Mouse (Mus musculus) forebrain, embryonic 11.5 days (tissue): ENCODE data around the gene 5330417H12Rik. TPM values are rescaled to one million over a fixed set of nuclear protein-coding genes. Genes with fewer than 3 reads are reported as not detected.

Source experiments
- ATAC-seq: fragments of 200-750 bp; cut with Nextera tagmentation; replicated peaks from 2 replicates; pipeline ENCODE4 v1.8.0; 2017; ENCODE audit warnings: moderate TSS enrichment; ENCODE audit not compliant: low FRiP score
- DNase-seq: peaks from one replicate; pipeline ENCODE4 v3.0.0-alpha.2; 2017; ENCODE audit warnings: low spot score
- H3K27ac ChIP-seq: fragments of 300-500 bp; sonication (generic); 2 replicates; pipeline ENCODE4 v1.5.1; 2014; ENCODE audit warnings: low read depth, low read length
- H3K27me3 ChIP-seq: fragments of 300-500 bp; sonication (generic); 2 replicates; pipeline ENCODE4 v1.6.1; 2014; ENCODE audit warnings: mild to moderate bottlenecking, low read length, mixed read lengths; ENCODE audit not compliant: control insufficient read depth, insufficient read depth
- H3K36me3 ChIP-seq: fragments of 300-500 bp; sonication (generic); 2 replicates; pipeline ENCODE4 v1.6.1; 2014; ENCODE audit warnings: mild to moderate bottlenecking, low read length, moderate library complexity, mixed read lengths; ENCODE audit not compliant: control insufficient read depth, insufficient read depth
- H3K4me1 ChIP-seq: fragments of 300-500 bp; sonication (generic); replicated peaks from 2 replicates; pipeline ENCODE4 v1.6.1; 2014; ENCODE audit warnings: low read length, mixed read lengths; ENCODE audit not compliant: control insufficient read depth, insufficient read depth
- H3K4me2 ChIP-seq: fragments of 300-500 bp; sonication (generic); 2 replicates; pipeline ENCODE4 v1.6.1; 2014; ENCODE audit warnings: low read depth, mild to moderate bottlenecking, low read length, moderate library complexity, mixed read lengths; ENCODE audit not compliant: severe bottlenecking
- H3K4me3 ChIP-seq: fragments of 300-500 bp; sonication (generic); 2 replicates; pipeline ENCODE4 v1.5.1; 2014; ENCODE audit warnings: low read depth, low read length
- H3K9ac ChIP-seq: fragments of 300-500 bp; sonication (generic); 2 replicates; pipeline ENCODE4 v1.6.1; 2014; ENCODE audit warnings: low read length
- H3K9me3 ChIP-seq: fragments of 300-500 bp; sonication (generic); 2 replicates; pipeline ENCODE4 v1.6.1; 2016; ENCODE audit warnings: low read length, mixed read lengths; ENCODE audit not compliant: control insufficient read depth
- WGBS: fragments of 180-500 bp; shearing (Covaris S2); extraction: QIAGEN DNeasy Blood & Tissue Kit; methylation state at CpG from one replicate; pipeline ENCODE4 v1.1.7; 2014; 5-methylcytosine and 5-hydroxymethylcytosine counted together
- polyA plus RNA-seq: library from polyadenylated mRNA; unstranded; fragments of >200 nt; fragmentation: Nextera tagmentation; extraction: Ambion mirVana; gene quantifications from 2 replicates; pipeline ENCODE4 v1.2.1, GENCODE M21; 2014

5330417H12Rik gene
- polyA plus RNA-seq, 1 experiment from 2014 or later, result not detected

GRCm38 (mm10) chr7:107610880-107611279 lies 14.1 kb downstream of the 5330417H12Rik start:
- no peak overlapping the region for H3K9ac ChIP-seq
- DNase-seq (no peak), ATAC-seq (no peak)
- no peak overlapping the region for H3K4me2 ChIP-seq
- no peaks in the 10 kb centered on the region for H3K27me3 ChIP-seq
- H3K27ac ChIP-seq, result no peak overlapping the region
- WGBS, result 90% methylated on average over 5 of the region's 5 CpGs
- no peak overlapping the region for H3K4me3 ChIP-seq
- no peaks in the 10 kb centered on the region for H3K9me3 ChIP-seq
- no peaks in the 10 kb centered on the region for H3K4me1 ChIP-seq
- no peaks in the 10 kb centered on the region for H3K36me3 ChIP-seq

DNA sequence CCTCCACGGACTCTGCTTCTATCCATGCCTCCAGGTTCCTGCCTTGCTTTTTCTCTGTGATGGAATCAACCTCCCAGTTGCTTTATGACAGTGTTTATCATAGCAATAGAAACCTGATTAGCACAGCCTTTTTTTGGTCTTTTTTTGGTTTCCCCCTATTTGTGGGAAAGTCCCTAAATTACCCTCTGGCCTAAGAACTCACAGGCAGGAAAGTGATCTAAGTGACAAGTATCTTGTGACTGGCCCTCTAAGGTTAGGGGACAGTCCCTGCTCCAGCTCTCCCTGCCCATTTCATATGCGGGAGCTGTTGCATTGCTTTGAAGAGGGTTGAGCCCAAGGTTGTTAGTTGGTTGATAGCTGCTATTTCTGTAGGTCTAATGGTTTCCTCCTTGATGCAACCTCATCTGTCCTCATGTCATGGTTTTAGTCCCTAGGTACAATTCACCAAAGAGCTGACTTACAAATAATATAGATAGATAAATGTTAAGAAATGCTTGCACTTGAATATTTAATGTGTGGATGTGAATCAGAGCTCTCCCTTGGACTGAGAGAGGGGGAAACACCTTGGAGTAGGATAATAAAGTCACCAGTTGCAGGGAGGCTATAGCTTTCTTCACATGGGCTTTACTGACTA lies 15.2 kb downstream of the 5330417H12Rik start:
- H3K27ac ChIP-seq, result no peak overlapping the region
- no peaks in the 10 kb centered on the region for H3K36me3 ChIP-seq
- ATAC-seq (no peak), DNase-seq (no peak)
- H3K4me2 ChIP-seq, result no peak overlapping the region
- no peak overlapping the region for H3K4me3 ChIP-seq
- no peaks in the 10 kb centered on the region for H3K4me1 ChIP-seq
- H3K9me3 ChIP-seq, result no peaks in the 10 kb centered on the region
- no peaks in the 10 kb centered on the region for H3K27me3 ChIP-seq
- 89% methylated on average over 2 of the region's 2 CpGs for WGBS
- no peak overlapping the region for H3K9ac ChIP-seq

DNA sequence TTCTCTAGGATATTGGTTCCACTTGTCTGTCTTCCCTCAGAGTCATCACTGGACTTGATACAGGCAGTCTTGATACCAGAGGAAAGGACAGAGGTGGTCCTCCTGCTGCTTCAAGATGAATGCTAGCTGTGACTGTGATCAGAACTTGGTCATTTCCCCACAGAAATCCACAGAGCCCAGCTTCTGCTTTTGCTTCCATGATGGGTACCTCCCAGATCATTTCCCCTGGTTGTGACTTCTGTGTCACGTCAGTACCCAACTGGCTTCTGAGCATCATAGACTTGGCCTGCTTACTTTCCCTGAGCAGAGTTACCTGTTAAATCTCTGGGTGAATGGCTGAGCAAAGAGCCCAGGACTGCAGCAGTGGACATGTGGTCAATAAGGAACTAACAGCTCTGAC lies 17.2 kb downstream of the 5330417H12Rik start:
- WGBS, result 93% methylated on average over 1 of the region's 1 CpGs
- H3K9me3 ChIP-seq, result no peaks in the 10 kb centered on the region
- no peak overlapping the region for H3K9ac ChIP-seq
- ATAC-seq, result no peak
- no peaks in the 10 kb centered on the region for H3K27me3 ChIP-seq
- no peak for DNase-seq
- H3K36me3 ChIP-seq, result no peaks in the 10 kb centered on the region
- H3K4me2 ChIP-seq, result no peak overlapping the region
- no peak overlapping the region for H3K27ac ChIP-seq
- H3K4me3 ChIP-seq, result no peak overlapping the region
- no peaks in the 10 kb centered on the region for H3K4me1 ChIP-seq

DNA sequence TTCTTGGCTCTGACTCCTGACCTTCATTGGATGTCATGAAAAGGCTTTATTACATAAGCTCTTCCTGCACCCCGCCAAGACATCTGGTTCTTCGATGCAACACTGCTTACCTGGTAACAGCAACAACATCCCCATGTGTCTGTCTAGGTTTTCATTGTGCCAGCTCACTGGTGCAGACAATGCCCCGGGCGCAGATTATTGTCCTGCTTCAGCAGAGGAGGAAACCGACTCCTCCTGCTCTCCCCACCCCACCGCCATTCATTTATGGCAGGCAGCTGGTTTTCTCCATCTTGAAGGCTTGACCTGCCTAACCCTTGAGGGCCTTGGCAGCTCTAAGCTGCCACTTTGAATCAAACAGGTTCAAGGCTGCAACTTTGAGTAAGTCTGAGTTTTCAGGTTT lies 22.0 kb downstream of the 5330417H12Rik start:
- WGBS, result 67% methylated on average over 6 of the region's 6 CpGs
- no peak overlapping the region for H3K4me3 ChIP-seq
- no peak overlapping the region for H3K4me2 ChIP-seq
- H3K36me3 ChIP-seq, result no peaks in the 10 kb centered on the region
- no peaks in the 10 kb centered on the region for H3K4me1 ChIP-seq
- no peaks in the 10 kb centered on the region for H3K9me3 ChIP-seq
- ATAC-seq, result no peak
- no peak overlapping the region for H3K9ac ChIP-seq
- H3K27me3 ChIP-seq, result no peaks in the 10 kb centered on the region
- no peak for DNase-seq
- H3K27ac ChIP-seq, result no peak overlapping the region

- no peaks in the 10 kb centered on the region for H3K36me3 ChIP-seq
- no peak overlapping the region for H3K4me3 ChIP-seq
- no peak overlapping the region for H3K9ac ChIP-seq
- no peaks in the 10 kb centered on the region for H3K27me3 ChIP-seq
- no peak for DNase-seq
- H3K4me1 ChIP-seq, result no peaks in the 10 kb centered on the region
- no peak for ATAC-seq
- H3K4me2 ChIP-seq, result no peak overlapping the region
- H3K9me3 ChIP-seq, result no peaks in the 10 kb centered on the region
- no peak overlapping the region for H3K27ac ChIP-seq
- 80% methylated on average over 4 of the region's 4 CpGs for WGBS
Observed at GRCm38 (mm10) chr7:107602505-107602904, 22.5 kb downstream of the 5330417H12Rik start.

GRCm38 (mm10) chr7:107600651-107601050 lies 24.3 kb downstream of the 5330417H12Rik start:
- ATAC-seq, result no peak

GRCm38 (mm10) chr7:107597956-107598355 lies 27.0 kb downstream of the 5330417H12Rik start:
- Histone ChIP-seq H3K27ac (no peak overlapping the region), H3K27me3 (no peaks in the 10 kb centered on the region; the same call in 1 of the 2 replicates), H3K4me2 (no peak overlapping the region), H3K4me1 (peaks cover 2% of the 10 kb centered on the region; the same call in 1 of the 2 replicates), H3K9ac (no peak overlapping the region), H3K4me3 (no peak overlapping the region), H3K36me3 (no peaks in the 10 kb centered on the region), H3K9me3 (no peaks in the 10 kb centered on the region)
- 90% methylated on average over 3 of the region's 3 CpGs for WGBS
- ATAC-seq, result no peak
- DNase-seq, result no peak

More at GRCm38 (mm10) chr7:107600651-107601050, 24.3 kb downstream of the 5330417H12Rik start:
- no peak for DNase-seq
- Histone ChIP-seq H3K36me3 (no peaks in the 10 kb centered on the region), H3K9me3 (no peaks in the 10 kb centered on the region), H3K27ac (no peak overlapping the region), H3K27me3 (no peaks in the 10 kb centered on the region; the same call in 1 of the 2 replicates), H3K4me3 (no peak overlapping the region), H3K4me1 (no peaks in the 10 kb centered on the region), H3K4me2 (no peak overlapping the region), H3K9ac (no peak overlapping the region)
- 72% methylated on average over 5 of the region's 5 CpGs for WGBS

- peaks cover 2% of the 10 kb centered on the region; the same call in 1 of the 2 replicates for H3K4me1 ChIP-seq
- DNase-seq (no peak), ATAC-seq (no peak)
- H3K27ac ChIP-seq, result no peak overlapping the region
- no peak overlapping the region for H3K9ac ChIP-seq
- no peaks in the 10 kb centered on the region for H3K36me3 ChIP-seq
- no peak overlapping the region for H3K4me3 ChIP-seq
- H3K27me3 ChIP-seq, result no peaks in the 10 kb centered on the region; the same call in 1 of the 2 replicates
- no peaks in the 10 kb centered on the region for H3K9me3 ChIP-seq
- H3K4me2 ChIP-seq, result no peak overlapping the region
Observed at GRCm38 (mm10) chr7:107596753-107597152, 28.2 kb downstream of the 5330417H12Rik start.

- H3K27me3 ChIP-seq, result no peaks in the 10 kb centered on the region; the same call in 1 of the 2 replicates
- no peak for ATAC-seq
- H3K36me3 ChIP-seq, result no peaks in the 10 kb centered on the region
- no peak overlapping the region for H3K9ac ChIP-seq
- DNase-seq, result no peak
- no peaks in the 10 kb centered on the region for H3K9me3 ChIP-seq
- H3K27ac ChIP-seq, result no peak overlapping the region
- H3K4me3 ChIP-seq, result peak overlapping the region; percentile 46
- WGBS, result 13% methylated on average over 13 of the region's 13 CpGs
- peaks cover 2% of the 10 kb centered on the region; the same call in 1 of the 2 replicates for H3K4me1 ChIP-seq
- H3K4me2 ChIP-seq, result peak overlapping the region; percentile 77
Observed at GRCm38 (mm10) chr7:107595426-107595825, 29.5 kb downstream of the 5330417H12Rik start.
